Mouse (Mus musculus): ENCODE results near the gene D7Ertd443e. TPM values are rescaled to one million over a fixed set of nuclear protein-coding genes. Genes with fewer than 3 reads are reported as not detected.

D7Ertd443e gene
- total and polyA plus RNA-seq, 3 experiments, result not detected

DNA sequence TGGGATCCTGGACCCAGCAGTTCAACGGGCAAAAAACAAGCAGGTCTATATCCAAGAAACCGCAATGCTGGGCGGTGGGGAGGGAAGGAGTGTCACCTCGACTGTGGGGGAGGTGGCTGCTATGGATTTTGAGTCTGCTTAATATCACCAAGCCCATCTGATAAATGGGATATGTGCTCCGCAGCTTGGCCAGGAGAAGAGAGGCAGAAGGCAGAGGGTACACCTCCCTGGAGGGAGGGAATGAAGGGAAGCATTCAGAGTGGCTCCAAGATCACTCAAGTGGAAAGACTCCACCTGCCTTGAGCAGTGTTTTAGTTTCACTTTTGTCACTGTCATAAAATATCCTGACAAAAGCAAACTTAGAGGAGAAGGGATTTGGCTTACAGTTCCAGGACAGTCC, 112.5 kb downstream of the D7Ertd443e start:
- dilution Hi-C loops (cut with MboI; ENCODE audit: extremely low pct_ligation_motif_present, extremely low pct_unique_long_range_greater_than_20kb, low sequenced_read_pairs) (no loop called here), in situ Hi-C loops (cut with MboI; ENCODE audit: low pct_ligation_motif_present, low pct_unique_long_range_greater_than_20kb, low sequenced_read_pairs) (no loop called here)
- TF ChIP-seq TCF12 (IDR thresholded peaks at IDR 0.05; ENCODE audit: low read depth, low read length) (no peak), MXI1 (IDR thresholded peaks at IDR 0.05; ENCODE audit: low read depth, low read length) (no peak), HCFC1 (IDR thresholded peaks at IDR 0.05; ENCODE audit: low read depth, low read length) (no peak), MYC (IDR thresholded peaks at IDR 0.05; ENCODE audit: low read depth, low read length) (no peak)
- DNase-seq (ENCODE audit: extremely low read depth), result no peak
- no peaks in the 10 kb centered on the region for H3K27me3 ChIP-seq (replicated peaks)
- no peak overlapping the region for H3K9ac ChIP-seq (ENCODE audit: insufficient read depth, low read depth)
- H3K36me3 ChIP-seq (replicated peaks in 1 of 2; ENCODE audit: control insufficient read depth in 1 of 2, insufficient read depth in 1 of 2, low read length in 1 of 2), result no peaks in the 10 kb centered on the region
- no peak overlapping the region for H3K4me2 ChIP-seq (ENCODE audit: insufficient read depth, low read depth, poor library complexity, severe bottlenecking)
- peaks cover 81% of the 10 kb centered on the region for H3K9me3 ChIP-seq (replicated peaks; ENCODE audit: low read length)
- no peaks in the 10 kb centered on the region for H3K4me1 ChIP-seq (ENCODE audit: control insufficient read depth in 1 of 2, insufficient read depth in 2 of 2)
- no peak overlapping the region for H3K4me3 ChIP-seq (replicated peaks in 1 of 3; ENCODE audit: low read depth in 2 of 3, low read length in 2 of 3, poor library complexity in 1 of 3)
- no peaks in the 10 kb centered on the region for H3K79me2 ChIP-seq (replicated peaks; ENCODE audit: control insufficient read depth, extremely low read depth, insufficient read depth, poor library complexity, severe bottlenecking)
- H3K27ac ChIP-seq (ENCODE audit: insufficient read depth, low read depth), result no peak overlapping the region

DNA sequence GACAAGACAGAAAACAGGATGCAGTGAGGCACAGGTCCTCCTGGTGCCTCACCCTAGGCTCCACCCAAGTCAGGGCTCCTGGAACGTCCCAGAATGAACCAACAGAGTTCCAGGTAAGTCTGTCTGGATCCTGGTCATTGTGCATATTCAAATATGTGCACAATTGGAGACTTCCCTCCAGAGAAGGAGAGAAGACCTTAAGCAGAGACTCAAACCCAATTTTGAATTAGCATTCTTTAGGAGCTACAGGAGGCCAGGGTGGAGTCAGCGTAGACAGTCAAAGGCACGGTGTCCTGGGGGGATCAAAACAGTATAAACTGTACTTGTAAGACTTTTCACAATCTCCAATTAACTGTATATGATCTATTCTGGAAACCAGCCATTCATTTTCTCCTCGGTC, 113.0 kb downstream of the D7Ertd443e start:
- no peak overlapping the region for H3K9ac ChIP-seq (ENCODE audit: insufficient read depth, low read depth)
- H3K27ac ChIP-seq (ENCODE audit: insufficient read depth, low read depth), result no peak overlapping the region
- TF ChIP-seq PAX5 (IDR thresholded peaks at IDR 0.05; ENCODE audit: low read length) (no peak), ETS1 (conservative IDR thresholded peaks at IDR 0.05; ENCODE audit: low read depth, low read length) (no peak), ELF1 (IDR thresholded peaks at IDR 0.05; ENCODE audit: low read depth, low read length) (no peak), MAX (IDR thresholded peaks at IDR 0.05; ENCODE audit: low read length) (no peak), MYC (IDR thresholded peaks at IDR 0.05; ENCODE audit: low read depth, low read length) (no peak), MEF2A (IDR thresholded peaks at IDR 0.05; ENCODE audit: borderline replicate concordance, low read depth, low read length) (no peak), CHD1 (IDR thresholded peaks at IDR 0.05; ENCODE audit: low read depth, low read length) (no peak)
- no peak overlapping the region for H3K4me3 ChIP-seq (replicated peaks in 1 of 3; ENCODE audit: low read depth in 2 of 3, low read length in 2 of 3, poor library complexity in 1 of 3)
- H3K9me3 ChIP-seq (replicated peaks; ENCODE audit: low read length), result peaks cover 83% of the 10 kb centered on the region
- no peak for DNase-seq (ENCODE audit: extremely low read depth)
- no peaks in the 10 kb centered on the region for H3K79me2 ChIP-seq (replicated peaks; ENCODE audit: control insufficient read depth, extremely low read depth, insufficient read depth, poor library complexity, severe bottlenecking)
- in situ Hi-C loops (cut with MboI; ENCODE audit: low pct_ligation_motif_present, low pct_unique_long_range_greater_than_20kb, low sequenced_read_pairs), result no loop called here
- dilution Hi-C loops (cut with MboI; ENCODE audit: extremely low pct_ligation_motif_present, extremely low pct_unique_long_range_greater_than_20kb, low sequenced_read_pairs), result no loop called here
- no peaks in the 10 kb centered on the region for H3K36me3 ChIP-seq (replicated peaks in 1 of 2; ENCODE audit: control insufficient read depth in 1 of 2, insufficient read depth in 1 of 2, low read length in 1 of 2)
- no peaks in the 10 kb centered on the region for H3K4me1 ChIP-seq (ENCODE audit: control insufficient read depth in 1 of 2, insufficient read depth in 2 of 2)
- no peak overlapping the region for H3K4me2 ChIP-seq (ENCODE audit: insufficient read depth, low read depth, poor library complexity, severe bottlenecking)
- no peaks in the 10 kb centered on the region for H3K27me3 ChIP-seq (replicated peaks)

DNA sequence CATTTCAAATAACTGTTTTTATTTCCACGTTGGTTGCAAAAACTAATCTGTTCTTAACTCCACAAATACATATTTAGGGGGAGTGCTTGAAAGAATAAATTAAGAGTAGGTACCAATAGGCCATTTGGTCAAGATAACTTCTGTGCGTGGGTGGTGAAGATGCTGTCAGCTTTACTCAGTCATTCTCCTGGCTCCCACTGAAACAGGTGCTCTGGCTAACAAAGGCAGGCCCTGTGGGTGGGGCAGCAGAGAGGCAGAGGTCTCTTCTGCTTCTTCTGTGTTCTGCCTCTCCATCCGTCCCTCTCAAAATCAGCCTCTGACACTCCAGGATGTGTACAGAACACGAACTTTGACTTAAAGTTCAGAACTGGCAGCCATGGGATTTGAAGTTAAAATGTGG, 119.7 kb downstream of the D7Ertd443e start:
- TF ChIP-seq ZMIZ1 (IDR thresholded peaks at IDR 0.05; ENCODE audit: low read depth, low read length), result no peak
- TF ChIP-seq SIN3A (IDR thresholded peaks at IDR 0.05; ENCODE audit: low read length), result no peak
- TF ChIP-seq ELF1 (IDR thresholded peaks at IDR 0.05; ENCODE audit: low read depth, low read length), result no peak
- TF ChIP-seq NRF1 (IDR thresholded peaks at IDR 0.05; ENCODE audit: low read depth, low read length), result no peak
- Histone ChIP-seq H3K79me2 (replicated peaks; ENCODE audit: control insufficient read depth, extremely low read depth, insufficient read depth, poor library complexity, severe bottlenecking) (no peaks in the 10 kb centered on the region), H3K4me1 (ENCODE audit: control insufficient read depth in 1 of 2, insufficient read depth in 2 of 2) (no peaks in the 10 kb centered on the region), H3K27me3 (replicated peaks) (no peaks in the 10 kb centered on the region), H3K36me3 (replicated peaks in 1 of 2; ENCODE audit: control insufficient read depth in 1 of 2, insufficient read depth in 1 of 2, low read length in 1 of 2) (no peaks in the 10 kb centered on the region), H3K27ac (ENCODE audit: insufficient read depth, low read depth) (no peak overlapping the region), H3K4me3 (replicated peaks in 1 of 3; ENCODE audit: low read depth in 2 of 3, low read length in 2 of 3, poor library complexity in 1 of 3) (no peak overlapping the region), H3K9me3 (replicated peaks; ENCODE audit: low read length) (peaks cover 75% of the 10 kb centered on the region), H3K4me2 (ENCODE audit: insufficient read depth, low read depth, poor library complexity, severe bottlenecking) (no peak overlapping the region), H3K9ac (ENCODE audit: insufficient read depth, low read depth) (no peak overlapping the region)
- in situ Hi-C loops (cut with MboI; ENCODE audit: low pct_ligation_motif_present, low pct_unique_long_range_greater_than_20kb, low sequenced_read_pairs), result no loop called here
- no peak for DNase-seq (ENCODE audit: extremely low read depth)
- dilution Hi-C loops (cut with MboI; ENCODE audit: extremely low pct_ligation_motif_present, extremely low pct_unique_long_range_greater_than_20kb, low sequenced_read_pairs), result no loop called here

Data from CH12.LX (cell line).